Mouse (Mus musculus) midbrain, embryonic 16.5 days (tissue): ENCODE results near the gene Mfap1b. TPM values are rescaled to one million over a fixed set of nuclear protein-coding genes. Genes with fewer than 3 reads are reported as not detected.
"Not testable (repeated sequence)": the region's sequence is repeated elsewhere in the genome, so short reads cannot be mapped to it uniquely, and the experiment has no call there.

Source experiments
- ATAC-seq: fragments of 200-750 bp; cut with Nextera tagmentation; 2 replicates; pipeline ENCODE4 v1.8.0; 2017; ENCODE audit warnings: moderate TSS enrichment
- H3K27ac ChIP-seq: fragments of 300-500 bp; sonication (generic); 2 replicates; pipeline ENCODE4 v1.5.1; 2014; ENCODE audit warnings: mild to moderate bottlenecking, low read length, mixed read lengths
- H3K27me3 ChIP-seq: fragments of 300-500 bp; sonication (generic); 2 replicates; pipeline ENCODE4 v1.6.1; 2014; ENCODE audit warnings: low read depth, low read length, mixed read lengths; ENCODE audit not compliant: control insufficient read depth, insufficient read depth
- H3K36me3 ChIP-seq: fragments of 300-500 bp; sonication (generic); 2 replicates; pipeline ENCODE4 v1.6.1; 2014; ENCODE audit warnings: mild to moderate bottlenecking, low read length, moderate library complexity, mixed read lengths; ENCODE audit not compliant: control insufficient read depth, insufficient read depth
- H3K4me1 ChIP-seq: fragments of 300-500 bp; sonication (generic); 2 replicates; pipeline ENCODE4 v1.6.1; 2014; ENCODE audit warnings: mild to moderate bottlenecking, low read length, mixed read lengths; ENCODE audit not compliant: control insufficient read depth, insufficient read depth
- H3K4me2 ChIP-seq: fragments of 300-500 bp; sonication (generic); 2 replicates; pipeline ENCODE4 v1.6.1; 2014; ENCODE audit warnings: mild to moderate bottlenecking, low read length, mixed read lengths
- H3K4me3 ChIP-seq: fragments of 300-500 bp; sonication (generic); 2 replicates; pipeline ENCODE4 v1.5.1; 2014; ENCODE audit warnings: low read depth, mild to moderate bottlenecking, low read length, moderate library complexity, mixed read lengths
- H3K9ac ChIP-seq: fragments of 300-500 bp; sonication (generic); 2 replicates; pipeline ENCODE4 v1.6.1; 2014; ENCODE audit warnings: low read depth, low read length, mixed read lengths
- H3K9me3 ChIP-seq: fragments of 300-500 bp; sonication (generic); replicated peaks from 2 replicates; pipeline ENCODE4 v1.6.1; 2014; ENCODE audit warnings: mild to moderate bottlenecking, low read length, mixed read lengths; ENCODE audit not compliant: control insufficient read depth, poor library complexity, severe bottlenecking
- WGBS: fragments of 180-500 bp; shearing (Covaris S2); extraction: QIAGEN DNeasy Blood & Tissue Kit; methylation state at CpG from one replicate; pipeline ENCODE4 v1.1.7; 2014; 5-methylcytosine and 5-hydroxymethylcytosine counted together
- polyA plus RNA-seq: library from polyadenylated mRNA; unstranded; fragments of >200 nt; fragmentation: Nextera tagmentation; extraction: Ambion mirVana; gene quantifications from 2 replicates; pipeline ENCODE4 v1.2.1, GENCODE M21; 2015

Gene Mfap1b
- polyA plus RNA-seq, 1 experiment from 2014 or later = 75.4 TPM

DNA sequence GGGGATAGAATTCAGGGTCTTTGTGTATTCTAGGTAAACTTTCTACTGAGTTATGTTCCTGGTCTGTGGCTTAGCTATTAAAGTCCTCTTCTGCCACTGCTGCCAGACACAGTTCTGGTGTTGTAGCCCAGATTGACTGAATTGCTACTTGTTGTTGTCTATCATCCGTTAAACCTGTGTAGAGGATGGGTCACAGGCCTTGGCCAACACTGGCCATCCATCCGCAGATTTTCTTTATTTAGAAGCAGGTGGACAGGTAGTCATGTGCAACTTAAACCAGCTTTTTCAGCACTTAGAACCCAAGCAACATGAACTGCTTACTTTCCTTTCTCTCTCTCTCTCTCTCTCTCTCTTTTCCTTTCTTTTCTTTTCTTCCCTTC is 34.1 kb upstream of the Mfap1b start:
- WGBS = 74% methylated on average over 2 of the region's 2 CpGs
- Histone ChIP-seq H3K4me2 (peak overlapping the region; percentile 59; the same call in 1 of the 2 replicates), H3K4me3 (no peak overlapping the region), H3K27me3 (no peaks in the 10 kb centered on the region), H3K4me1 (peaks cover 9% of the 10 kb centered on the region), H3K9ac (no peak overlapping the region), H3K9me3 (no peaks in the 10 kb centered on the region), H3K36me3 (peaks cover 4% of the 10 kb centered on the region; the same call in 1 of the 2 replicates), H3K27ac (no peak overlapping the region)
- ATAC-seq = no peak

DNA sequence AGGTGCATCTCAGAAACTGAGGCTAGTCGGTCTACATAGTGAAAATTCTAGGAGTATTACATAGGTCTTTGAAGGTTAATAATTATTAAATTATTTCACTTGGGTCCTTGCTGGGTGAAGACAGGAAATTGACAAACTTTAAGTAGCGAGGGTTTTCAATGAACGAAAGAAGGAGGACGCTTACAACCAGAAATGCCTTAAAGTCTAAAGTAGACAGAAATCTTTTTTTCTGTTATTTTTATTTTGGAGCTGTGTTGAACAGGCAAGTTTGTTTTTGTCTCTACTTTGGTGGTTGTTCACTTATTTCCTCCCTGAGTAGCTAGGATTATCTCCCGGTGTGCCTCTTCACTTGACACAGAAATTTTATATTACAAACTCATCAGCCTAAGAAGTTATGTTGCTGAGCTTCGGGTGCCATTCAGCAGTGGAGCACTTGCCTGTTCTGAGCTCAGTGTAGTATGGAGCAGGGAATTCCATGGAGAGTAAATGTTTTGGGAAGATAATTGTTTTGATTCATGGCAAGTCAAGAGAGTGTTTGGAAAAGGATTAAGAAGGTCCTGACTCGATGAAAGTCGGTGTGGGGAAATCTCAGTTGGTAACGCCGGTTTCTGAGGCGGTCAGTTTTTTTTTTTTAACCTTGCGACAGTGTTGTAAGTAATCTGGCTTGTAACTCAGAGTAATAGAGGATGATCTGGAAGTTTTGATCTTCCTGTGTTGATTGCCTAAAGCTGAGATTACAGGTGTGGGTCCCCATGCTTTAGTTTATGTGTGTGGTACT is 33.5 kb upstream of the Mfap1b start:
- peak overlapping the region; percentile 59 for H3K4me2 ChIP-seq
- peaks cover 4% of the 10 kb centered on the region; the same call in 1 of the 2 replicates for H3K36me3 ChIP-seq
- peak overlapping the region; percentile 60 for H3K4me3 ChIP-seq
- no peak overlapping the region for H3K9ac ChIP-seq
- no peak overlapping the region for H3K27ac ChIP-seq
- H3K4me1 ChIP-seq = peaks cover 9% of the 10 kb centered on the region
- no peaks in the 10 kb centered on the region for H3K27me3 ChIP-seq
- no peaks in the 10 kb centered on the region for H3K9me3 ChIP-seq
- ATAC-seq = no peak
- WGBS = 12% methylated on average over 12 of the region's 12 CpGs

DNA sequence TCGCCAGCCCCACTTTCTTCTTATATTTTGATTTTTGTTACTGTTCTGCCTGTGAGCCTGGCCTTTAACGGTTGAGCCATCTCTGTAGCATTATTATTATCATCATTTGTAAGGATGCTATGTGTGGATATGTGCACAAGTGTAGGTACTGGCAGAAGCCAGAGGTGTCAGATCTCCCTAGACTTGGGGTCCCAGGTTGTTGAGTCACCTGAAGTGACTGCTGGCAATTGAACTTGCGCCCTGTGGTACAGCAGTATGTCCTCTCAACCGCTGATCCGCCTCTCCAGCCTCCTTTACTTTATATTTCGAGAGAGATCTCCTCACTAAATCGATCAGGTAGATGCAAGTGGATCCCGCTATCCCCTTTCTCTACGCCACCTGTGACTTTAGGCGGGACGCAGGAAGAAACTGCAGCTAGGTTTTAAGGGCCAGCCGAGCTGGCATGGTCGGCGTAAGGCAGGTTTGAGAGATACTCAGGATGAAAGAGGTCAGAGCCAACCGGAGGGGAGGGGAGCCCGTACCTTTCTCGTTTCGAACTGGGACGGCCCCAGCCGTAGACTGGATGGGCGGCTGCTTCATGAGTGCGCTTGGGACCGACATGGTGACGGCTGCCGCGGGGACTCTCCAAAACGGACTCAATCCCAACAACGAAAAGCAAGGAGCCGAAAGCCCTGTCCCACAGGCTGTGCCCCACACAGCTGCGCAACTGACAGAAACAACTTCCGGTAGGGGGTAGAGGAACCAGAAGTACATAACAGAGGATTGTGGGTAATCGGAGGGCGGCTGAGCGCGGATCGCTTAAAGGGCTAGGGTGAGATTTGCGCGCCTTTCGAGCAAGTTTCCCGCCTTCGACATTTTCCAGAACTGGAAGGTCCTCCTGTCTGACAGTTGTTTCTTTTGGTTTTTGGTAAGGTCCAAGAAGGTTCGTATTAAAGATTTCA is 32.3 kb upstream of the Mfap1b start, which contains the start of the genes Mfap1a and Wdr76:
Gene Mfap1a, minus strand, starts transcription at position 724 of the 941 bp plus-strand sequence.
Gene Wdr76, plus strand, starts transcription at position 782 of the 941 bp plus-strand sequence.
- Histone ChIP-seq H3K9ac (peak within 1 kb of the TSS; percentile 69), H3K4me2 (peak within 1 kb of the TSS; percentile 72), H3K4me3 (peak within 1 kb of the TSS; percentile 60), H3K27ac (peak within 1 kb of the TSS; percentile 38; the same call in 1 of the 2 replicates)
- peak; percentile 96 for ATAC-seq
- 5% methylated on average over 37 of the region's 42 CpGs for WGBS
- not testable (repeated sequence) for H3K36me3 ChIP-seq, H3K4me1 ChIP-seq, H3K27me3 ChIP-seq, H3K9me3 ChIP-seq

DNA sequence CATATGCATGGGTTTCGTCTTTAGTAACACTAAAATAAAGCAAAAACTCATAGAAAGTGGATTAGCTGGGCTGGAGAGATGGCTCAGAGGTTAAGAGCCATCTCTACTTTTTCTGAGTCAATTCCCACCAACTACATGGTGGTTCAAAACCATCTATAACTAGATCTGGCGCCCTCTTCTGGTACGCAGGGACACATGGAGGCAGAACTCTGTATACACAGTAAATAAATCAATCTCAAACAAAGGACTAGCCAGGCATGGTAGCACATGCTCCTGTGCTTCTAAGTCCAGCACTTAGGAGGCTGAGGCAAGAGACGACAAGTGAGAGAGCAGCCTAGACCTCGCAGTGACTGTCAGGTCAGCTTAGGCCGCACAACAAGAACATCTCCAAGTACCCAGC is 27.7 kb upstream of the Mfap1b start:
- H3K27ac ChIP-seq, H3K27me3 ChIP-seq, H3K36me3 ChIP-seq, ATAC-seq, H3K4me3 ChIP-seq, H3K9me3 ChIP-seq, H3K4me1 ChIP-seq, H3K9ac ChIP-seq, H3K4me2 ChIP-seq: not testable (repeated sequence)
- WGBS = 75% methylated on average over 1 of the region's 6 CpGs

DNA sequence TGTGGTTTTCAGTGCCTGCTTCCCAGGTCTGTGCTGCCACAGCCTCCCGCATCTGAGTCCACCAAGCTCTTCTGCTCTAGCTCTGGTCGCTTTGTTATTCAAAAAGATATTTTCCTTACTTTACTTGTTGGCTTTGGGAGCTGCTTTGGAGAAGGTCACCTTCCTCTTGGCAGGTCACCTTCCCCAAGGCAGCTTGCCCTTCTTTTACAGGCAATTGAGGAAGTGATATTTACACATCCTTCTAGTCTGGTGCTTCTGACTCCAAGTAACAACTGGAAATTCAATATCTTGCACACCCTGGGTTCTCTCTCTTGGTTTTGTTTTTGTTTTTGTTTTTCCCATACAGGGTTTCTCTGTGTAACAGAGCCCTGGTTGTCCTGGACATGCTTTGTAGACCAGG is 10.5 kb upstream of the Mfap1b start:
- not testable (repeated sequence) for H3K27me3 ChIP-seq, H3K4me2 ChIP-seq, H3K4me3 ChIP-seq, H3K9me3 ChIP-seq, H3K27ac ChIP-seq, H3K4me1 ChIP-seq, H3K9ac ChIP-seq, H3K36me3 ChIP-seq, ATAC-seq
- WGBS = 75% methylated on average over 1 of the region's 2 CpGs

DNA sequence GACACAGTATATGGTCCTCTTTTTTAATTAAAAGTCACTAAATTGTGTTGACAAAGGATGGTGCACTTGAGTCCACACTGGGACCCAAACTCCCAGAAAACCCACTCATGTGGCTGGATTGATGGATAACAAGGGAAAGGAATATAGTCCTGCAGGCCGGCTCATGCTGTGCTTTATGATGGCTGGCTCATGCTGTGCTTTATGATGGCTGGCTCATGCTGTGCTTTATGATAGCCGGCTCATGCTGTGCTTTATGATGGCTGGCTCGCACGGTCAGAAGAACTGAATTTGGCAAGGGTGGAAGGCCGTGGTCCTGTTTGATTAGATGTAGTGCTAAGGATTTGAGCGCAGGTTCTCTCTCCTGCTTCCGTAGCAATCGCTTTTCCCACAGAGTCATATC is 9.7 kb upstream of the Mfap1b start:
- Histone ChIP-seq H3K9ac (no peak overlapping the region), H3K27me3 (no peaks in the 10 kb centered on the region), H3K36me3 (no peaks in the 10 kb centered on the region), H3K4me1 (no peaks in the 10 kb centered on the region), H3K4me2 (no peak overlapping the region), H3K27ac (0 out of 2 replicates have a peak overlapping the region, but pooled peaks have one; percentile 11), H3K9me3 (no peaks in the 10 kb centered on the region), H3K4me3 (no peak overlapping the region)
- WGBS = 44% methylated on average over 8 of the region's 8 CpGs
- ATAC-seq = no peak

DNA sequence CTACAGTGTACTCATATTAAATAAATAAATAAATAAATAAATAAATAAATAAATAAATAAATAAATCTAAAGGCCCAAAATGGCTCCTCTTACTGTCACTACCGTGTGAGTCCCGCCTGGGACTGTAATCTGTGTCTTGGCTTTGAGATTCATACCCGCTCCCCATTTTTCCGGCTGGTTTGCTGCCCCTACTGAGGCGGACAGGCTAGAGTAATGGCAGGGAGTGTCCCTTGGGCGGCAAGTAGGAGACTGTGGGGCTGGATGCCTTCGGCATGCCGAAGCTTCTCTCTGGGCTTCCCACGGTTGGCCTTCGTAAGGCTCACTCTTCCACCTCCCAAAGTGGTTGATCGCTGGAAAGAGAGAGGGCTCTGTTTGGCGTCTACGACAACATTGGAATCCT is 7.0 kb upstream of the Mfap1b start:
- H3K9ac ChIP-seq, H3K27ac ChIP-seq, H3K4me2 ChIP-seq, H3K4me1 ChIP-seq, H3K36me3 ChIP-seq, H3K9me3 ChIP-seq, H3K27me3 ChIP-seq, H3K4me3 ChIP-seq, ATAC-seq: not testable (repeated sequence)
- WGBS = 87% methylated on average over 13 of the region's 13 CpGs

DNA sequence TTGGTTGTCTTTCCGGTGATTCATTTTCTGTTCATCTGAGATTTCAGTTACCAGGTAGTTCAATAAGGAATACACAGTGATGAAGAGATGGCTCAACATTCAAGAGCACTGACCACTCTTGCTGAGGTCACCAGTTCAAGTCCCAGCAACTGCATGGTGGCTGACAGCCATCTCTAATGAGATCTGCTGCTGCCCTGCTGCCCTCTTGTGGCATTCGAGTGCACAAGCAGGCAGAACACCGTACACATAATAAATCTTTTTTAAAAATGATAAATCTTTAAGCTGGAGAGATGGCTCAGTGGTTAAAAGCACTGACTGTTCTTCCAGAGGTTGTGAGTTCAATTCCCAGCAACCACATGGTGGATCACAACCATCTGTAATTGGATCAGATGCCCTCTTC is 6.6 kb upstream of the Mfap1b start:
- Histone ChIP-seq H3K27me3 (no peaks in the 10 kb centered on the region), H3K4me1 (no peaks in the 10 kb centered on the region), H3K4me2 (no peak overlapping the region), H3K27ac (no peak overlapping the region), H3K9ac (no peak overlapping the region), H3K4me3 (no peak overlapping the region), H3K36me3 (no peaks in the 10 kb centered on the region), H3K9me3 (no peaks in the 10 kb centered on the region)
- WGBS = 67% methylated on average over 3 of the region's 3 CpGs
- no peak for ATAC-seq
